Mouse (Mus musculus) frontal cortex, postnatal 25 days (tissue): ENCODE measurements at regions not wholly inside any gene's neighbourhood (a gene's known extent, or its start where the extent isn't known, plus 50 kb on each side); places are given as distances from the start of the nearest gene placed in this dataset.

ENCODE experiments used
- DNase-seq, 2 experiments: peaks; one replicate each; pipeline ENCODE4 v3.0.0; 2022; ENCODE audit warnings: low spot score in 2 of 2

DNA sequence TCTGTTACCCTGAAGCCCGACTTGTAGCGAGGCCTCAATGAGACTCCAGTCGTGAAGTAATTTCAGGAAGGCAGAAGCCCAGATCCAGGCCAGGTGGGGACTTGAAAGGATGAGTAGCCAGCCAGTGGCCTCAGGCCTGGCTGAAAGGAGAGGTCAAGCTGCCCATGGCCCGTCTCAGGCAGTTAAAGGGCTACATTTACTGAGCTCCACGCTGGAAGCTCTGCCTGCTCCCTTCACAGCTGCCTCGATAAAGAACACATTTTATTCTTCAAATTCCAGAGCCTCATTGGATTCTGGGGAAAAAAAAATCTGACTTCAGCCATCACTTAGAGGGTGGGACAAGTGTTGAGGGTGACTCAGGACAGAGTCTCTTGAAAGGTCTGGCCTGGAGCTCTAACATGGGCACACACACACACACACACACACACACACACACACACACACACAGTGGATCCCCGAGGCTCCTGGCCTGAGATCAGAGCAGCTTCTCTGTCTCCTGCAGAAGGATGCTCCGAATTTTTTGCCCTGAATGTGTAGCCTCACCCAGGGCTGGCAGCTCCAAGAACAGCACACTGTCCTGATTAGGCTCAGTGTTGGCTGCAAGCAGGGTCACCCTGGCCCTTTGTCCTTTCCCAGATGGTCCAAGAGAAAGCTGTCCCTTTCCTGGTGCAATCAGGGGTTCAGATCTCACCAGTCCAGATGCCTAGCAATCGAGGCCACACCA, 53.0 kb downstream of the Gadd45g start:
- no peak for DNase-seq

- DNase-seq, result no peak
Measured at GRCm38 (mm10) chr13:51900043-51900440, 53.6 kb downstream of the Gadd45g start.

DNA sequence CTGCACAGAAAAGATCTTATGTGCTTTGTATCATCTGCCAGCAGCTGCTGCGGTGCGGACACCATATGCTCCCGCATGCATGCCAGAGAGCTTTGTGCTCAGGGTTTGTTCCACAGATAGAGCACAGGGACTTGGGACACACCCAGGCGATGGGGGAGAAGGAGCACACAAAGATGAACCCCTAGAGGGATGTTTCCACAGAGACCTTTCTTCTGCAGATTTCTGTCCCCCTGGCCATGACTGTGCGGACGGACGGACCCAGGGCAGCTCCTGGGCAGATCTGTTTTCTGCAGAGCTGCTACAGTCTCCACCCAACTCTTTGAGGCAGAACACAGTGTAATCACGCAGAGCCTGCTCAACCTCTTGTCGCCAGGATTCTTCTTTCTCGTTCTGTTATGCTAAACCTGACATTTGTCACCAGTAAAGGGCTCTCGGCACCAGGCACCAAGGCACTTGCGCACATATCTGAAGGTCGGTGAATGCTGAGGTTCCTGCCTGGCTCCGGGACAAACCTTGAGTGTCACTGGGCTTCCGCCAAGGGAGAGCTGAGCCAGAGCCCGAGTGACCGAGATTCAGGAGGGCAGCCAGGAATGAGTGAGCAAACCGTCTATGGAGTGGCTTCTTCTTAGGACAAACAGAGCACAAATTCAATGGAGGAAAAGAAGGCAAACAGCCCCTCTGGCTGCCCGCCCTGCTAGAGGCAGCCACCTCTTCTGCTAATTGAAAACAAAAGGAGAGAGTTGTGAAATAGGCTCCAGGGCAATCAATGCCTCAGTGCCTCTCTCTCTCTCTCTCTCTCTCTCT, 56.2 kb downstream of the Gadd45g start:
- peak; percentile 24 to 27 for DNase-seq

- no peak for DNase-seq
Measured at GRCm38 (mm10) chr13:51903324-51903939, 57.0 kb downstream of the Gadd45g start.

DNA sequence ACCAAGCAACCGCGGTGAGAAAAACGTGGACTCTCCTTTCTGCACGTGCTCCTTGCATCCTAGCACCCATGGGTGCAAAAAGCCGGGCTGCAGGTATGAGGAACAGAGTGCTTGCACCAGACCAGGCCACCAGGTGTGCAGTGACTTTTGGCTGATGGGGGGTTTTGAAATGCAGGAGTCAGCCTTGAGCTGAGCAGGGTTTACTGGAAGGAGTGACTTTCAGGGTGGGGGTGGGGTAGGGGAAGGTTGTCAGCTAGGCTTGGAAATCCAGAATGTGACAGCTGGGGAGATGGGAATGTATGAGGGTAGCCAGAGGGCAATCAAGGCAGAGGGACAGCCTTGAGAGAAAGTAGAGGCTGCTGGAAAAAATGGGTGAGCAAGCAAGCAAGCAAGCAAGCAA, 58.8 kb downstream of the Gadd45g start:
- DNase-seq, result no peak

DNA sequence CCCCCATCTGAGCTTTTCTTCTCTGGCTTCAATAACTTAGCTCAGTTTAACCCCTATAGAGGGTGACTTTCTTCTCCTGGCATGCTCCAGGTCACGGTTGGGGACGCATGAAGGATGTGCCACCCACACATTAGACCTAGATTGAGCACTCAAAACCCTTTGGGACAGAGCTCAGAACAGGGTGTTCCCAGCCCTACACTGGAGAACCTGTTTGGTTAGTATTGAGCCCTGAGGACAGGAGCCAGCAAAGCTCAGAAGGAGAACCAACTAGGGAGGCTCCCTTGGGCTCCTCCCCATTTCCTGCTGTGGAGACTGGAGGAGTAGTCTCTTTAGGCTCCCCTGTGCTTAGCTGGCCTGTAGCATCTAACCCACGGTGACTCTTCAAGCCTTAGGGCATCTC, 59.6 kb downstream of the Gadd45g start:
- no peak for DNase-seq

- DNase-seq, result no peak
Measured at GRCm38 (mm10) chr13:51908514-51908913, 62.0 kb downstream of the Gadd45g start.

DNA sequence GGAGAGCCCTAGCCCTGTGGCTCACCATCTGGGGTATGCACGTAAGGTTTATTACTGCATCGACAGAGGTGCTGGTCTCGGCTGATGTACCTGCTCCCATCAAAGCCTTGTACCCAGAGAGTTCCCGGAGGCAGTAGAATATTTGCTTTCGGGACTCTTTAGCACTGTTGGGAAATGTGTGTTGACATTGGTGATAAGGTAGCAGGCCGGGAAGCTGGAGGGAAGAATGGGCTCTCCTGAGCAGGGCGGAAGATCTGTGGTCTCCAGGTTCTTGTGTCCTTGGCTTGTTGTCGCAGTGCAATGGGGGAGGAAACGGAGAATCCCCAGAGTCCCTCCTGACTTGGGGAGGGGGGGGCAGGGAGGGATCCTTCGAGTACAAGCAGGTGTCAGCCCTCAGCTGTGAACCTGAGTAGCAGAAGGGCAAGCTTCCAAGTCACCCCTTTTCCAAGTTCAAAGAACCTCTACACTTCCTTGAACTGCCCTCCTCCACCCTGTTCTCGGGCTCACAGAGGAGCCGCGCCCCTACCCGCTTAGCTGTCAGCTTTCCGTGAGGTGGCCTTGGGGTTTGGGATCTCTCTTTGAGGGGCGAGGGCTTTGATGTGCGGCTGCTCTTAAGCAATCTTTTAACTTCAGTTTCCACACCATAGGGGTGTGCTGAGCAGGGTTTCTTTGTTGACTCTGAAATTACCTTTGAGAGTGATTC, 65.0 kb downstream of the Gadd45g start:
- DNase-seq, result no peak

DNA sequence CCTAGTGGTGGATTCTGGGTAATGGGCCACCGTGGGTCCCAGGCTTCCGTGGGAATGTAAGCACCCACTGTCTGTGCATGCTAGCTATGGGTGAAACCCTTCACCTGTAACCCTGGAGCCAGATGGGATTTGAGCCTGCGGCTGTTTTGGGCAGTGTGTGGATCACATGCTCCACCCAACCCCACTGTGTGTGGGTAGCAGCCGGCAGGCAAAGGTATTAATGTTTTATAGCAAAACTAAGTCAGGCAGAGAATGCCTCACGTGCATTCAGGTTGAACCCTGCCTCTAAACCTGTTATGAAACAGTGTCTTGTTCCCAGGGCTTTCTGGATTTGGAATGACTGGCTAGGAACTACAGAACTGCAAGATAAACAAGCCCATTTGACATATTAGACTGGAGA, 66.0 kb downstream of the Gadd45g start:
- DNase-seq, result no peak

DNA sequence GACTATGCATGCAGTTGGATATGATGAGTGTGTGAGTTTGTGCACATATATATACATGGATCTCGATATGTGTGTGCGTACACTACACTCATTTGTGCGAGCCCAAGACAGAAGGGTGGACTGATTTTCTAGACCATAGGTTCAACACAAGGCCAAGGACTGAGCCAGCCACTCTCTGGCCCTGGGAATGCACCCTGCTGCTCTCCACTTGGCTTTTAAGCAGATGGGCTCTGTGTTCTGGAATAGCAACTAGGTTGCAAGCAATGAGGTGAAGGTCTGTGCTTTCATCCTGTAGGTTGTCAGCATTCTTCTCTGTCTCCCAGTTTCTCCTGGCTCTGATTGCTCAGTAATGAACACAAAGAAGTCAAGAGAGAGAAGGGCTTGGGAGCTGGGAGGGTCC, 66.5 kb downstream of the Gadd45g start:
- no peak for DNase-seq

GRCm38 (mm10) chr13:51916666-51917240, 70.3 kb downstream of the Gadd45g start:
- DNase-seq, result no peak

DNA sequence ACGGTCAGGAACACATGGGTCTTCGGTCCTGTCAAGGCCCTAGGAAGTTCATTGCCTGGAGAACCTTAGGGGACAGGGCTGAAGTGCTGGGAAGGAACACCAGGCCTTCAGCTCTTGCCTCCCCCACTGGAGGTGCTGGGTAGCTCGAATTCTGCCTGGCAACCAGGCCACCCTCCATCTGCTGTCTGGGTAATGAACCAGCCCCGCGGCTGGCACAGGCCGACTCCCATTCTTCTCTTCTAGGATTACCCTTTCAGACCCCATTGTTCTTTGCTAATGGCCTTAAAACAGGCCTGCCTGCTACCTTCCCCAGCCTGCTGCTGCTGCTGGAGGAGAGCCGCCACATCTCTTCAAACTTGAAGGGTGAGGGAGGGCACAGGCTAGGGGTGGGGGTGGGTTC, 71.2 kb downstream of the Gadd45g start:
- DNase-seq, result no peak

GRCm38 (mm10) chr13:51918108-51918507, 71.6 kb downstream of the Gadd45g start:
- no peak for DNase-seq

GRCm38 (mm10) chr13:51918781-51919170, 72.3 kb downstream of the Gadd45g start:
- no peak for DNase-seq

GRCm38 (mm10) chr13:51919171-51919793, 72.8 kb downstream of the Gadd45g start:
- no peak for DNase-seq

GRCm38 (mm10) chr13:51919937-51920336, 73.5 kb downstream of the Gadd45g start:
- no peak for DNase-seq

- DNase-seq, result no peak
Measured at GRCm38 (mm10) chr13:51920511-51921351, 74.3 kb downstream of the Gadd45g start.

- DNase-seq, result no peak
Measured at GRCm38 (mm10) chr13:51921550-51921949, 75.1 kb downstream of the Gadd45g start.

GRCm38 (mm10) chr13:51926764-51927163, 80.3 kb downstream of the Gadd45g start:
- no peak for DNase-seq

DNA sequence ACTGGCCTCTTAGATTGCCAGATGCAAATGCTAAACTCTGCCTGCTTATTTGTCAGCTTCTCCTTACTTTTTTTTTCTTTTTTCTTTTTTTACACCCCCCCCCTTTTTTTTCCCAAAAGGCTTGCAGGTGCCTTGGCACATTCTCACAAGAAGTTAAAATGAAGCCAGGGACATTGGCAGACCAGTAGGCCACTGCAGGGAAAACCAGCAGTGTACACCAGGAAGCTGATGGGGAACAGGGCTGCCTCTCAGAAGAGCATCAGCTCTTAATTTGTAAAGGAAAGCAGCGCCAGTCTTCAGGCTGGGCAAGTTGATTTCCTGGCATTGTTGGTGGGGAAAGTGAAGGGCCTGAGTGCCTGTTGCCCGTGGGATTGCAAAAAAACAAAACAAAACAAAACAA, 83.3 kb downstream of the Gadd45g start:
- DNase-seq, result no peak
